Mouse (Mus musculus): ENCODE results near the gene Hsbp1.
"Not testable (repeated sequence)": the region's sequence is repeated elsewhere in the genome, so short reads cannot be mapped to it uniquely, and the experiment has no call there.

Gene Hsbp1

DNA sequence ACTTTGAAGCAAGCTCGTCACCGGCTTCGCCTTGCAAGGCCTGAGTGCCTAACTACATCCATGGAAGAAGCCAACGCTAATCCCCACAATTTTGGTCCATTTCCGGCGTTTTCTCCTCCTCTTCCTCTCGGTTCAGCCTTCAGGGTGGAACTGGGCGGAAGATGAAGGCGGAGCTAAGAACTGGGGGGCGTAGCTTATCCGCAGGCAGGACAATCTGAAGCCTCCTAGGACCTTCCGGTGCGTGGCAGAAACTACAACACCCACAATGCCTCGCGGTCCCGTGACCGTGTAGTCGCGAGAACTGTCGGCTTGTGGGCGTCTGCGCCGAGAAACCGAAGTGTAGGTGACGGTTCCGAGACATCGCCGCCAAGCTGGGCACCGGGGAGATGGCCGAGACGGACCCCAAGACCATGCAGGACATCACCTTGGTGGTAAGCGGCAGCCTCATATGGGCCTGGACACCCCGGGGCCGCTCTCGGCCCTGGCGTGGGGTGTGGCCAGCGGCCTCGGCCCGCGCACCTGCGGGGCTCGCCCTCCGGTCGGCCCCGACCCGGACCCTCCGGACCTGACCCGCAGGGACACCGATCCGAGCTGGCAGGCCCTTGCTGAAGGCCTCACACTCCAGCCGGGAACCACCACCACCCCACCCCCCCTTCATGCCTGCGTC, at the start of gene Hsbp1:
TSS of gene Hsbp1 (plus strand) at position 299 of the 667 bp plus-strand sequence.
- DNase-seq (ENCODE audit: low spot score): peak; percentile 97

DNA sequence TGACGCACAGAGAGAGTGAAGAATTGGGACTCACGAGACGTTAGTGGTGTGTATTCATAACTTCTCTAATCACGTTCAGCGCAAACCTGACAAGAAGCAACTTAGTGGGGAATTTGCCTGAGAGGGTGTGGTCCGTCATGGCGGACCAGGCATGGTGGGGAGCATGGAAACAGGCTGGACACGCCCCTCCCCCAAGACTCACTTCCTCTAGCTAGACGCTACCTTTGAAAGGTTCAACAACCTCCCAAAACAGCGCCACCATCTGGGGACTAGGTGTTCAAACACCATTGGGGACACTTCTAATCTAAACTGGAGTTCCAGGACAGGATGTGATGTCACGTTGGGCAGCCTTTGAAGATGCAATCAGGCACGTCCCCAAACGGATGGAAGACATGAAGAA, 48.8 kb upstream of the Hsbp1 start:
- DNase-seq (ENCODE audit: low spot score): no peak

DNA sequence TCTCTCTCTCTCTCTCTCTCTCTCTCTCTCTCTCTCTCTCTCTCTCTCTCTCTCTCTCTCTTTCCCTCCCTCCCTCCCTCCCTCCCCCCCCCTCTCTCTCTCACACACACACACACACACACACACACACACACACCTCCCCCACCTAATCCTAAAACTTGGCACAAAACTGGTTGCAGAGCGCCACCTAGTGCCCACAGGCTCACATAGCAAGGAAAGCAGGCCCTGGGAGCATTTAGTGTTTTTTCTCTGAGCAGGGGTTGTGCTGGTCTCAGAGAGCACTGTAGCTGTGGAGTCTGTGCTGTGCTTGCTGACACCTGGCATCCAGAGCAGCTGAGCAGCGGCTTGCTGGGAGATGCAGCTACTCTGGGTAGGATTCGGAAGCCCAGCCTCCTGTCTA, 46.5 kb upstream of the Hsbp1 start:
- DNase-seq (ENCODE audit: low spot score): peak; percentile 12

DNA sequence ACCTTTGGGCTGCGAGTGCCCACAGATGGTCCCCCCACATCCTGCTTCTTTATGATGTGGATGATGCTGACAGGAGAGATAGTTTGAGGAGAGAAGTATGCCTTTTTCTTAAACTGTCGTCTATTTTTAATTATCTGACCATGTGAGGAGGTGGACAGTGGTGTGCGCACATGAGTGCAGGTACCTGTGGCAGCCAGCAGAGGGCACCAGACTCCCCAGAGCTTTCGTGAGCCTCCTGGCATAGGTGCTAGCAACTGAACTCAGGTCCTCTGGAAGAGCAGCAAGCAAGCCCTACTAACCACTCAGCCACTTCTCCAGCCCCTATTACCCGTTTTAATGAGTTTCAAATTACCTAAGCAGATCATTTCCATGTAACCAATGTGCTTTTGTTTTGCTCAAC, 44.0 kb upstream of the Hsbp1 start:
- no peak for DNase-seq (ENCODE audit: low spot score)

DNA sequence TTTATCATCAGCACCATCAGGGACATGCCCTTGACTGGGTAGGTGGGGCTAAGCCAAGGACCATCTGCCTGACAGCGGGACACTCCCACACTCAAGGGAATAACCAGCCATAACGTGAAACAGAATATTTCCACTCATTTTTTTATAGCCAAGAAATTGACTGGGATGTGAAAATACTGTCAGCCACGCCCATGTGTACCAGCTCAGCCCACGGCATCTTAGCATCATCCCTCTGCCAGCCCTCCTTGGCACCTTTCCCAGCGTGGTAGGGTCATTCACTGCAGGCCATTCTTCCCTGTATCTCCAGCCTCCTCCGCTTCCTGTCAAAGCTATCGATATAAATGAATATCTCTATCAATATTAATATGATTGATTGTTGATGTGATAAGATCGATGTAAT, 40.1 kb upstream of the Hsbp1 start:
- DNase-seq (ENCODE audit: low spot score): no peak

DNA sequence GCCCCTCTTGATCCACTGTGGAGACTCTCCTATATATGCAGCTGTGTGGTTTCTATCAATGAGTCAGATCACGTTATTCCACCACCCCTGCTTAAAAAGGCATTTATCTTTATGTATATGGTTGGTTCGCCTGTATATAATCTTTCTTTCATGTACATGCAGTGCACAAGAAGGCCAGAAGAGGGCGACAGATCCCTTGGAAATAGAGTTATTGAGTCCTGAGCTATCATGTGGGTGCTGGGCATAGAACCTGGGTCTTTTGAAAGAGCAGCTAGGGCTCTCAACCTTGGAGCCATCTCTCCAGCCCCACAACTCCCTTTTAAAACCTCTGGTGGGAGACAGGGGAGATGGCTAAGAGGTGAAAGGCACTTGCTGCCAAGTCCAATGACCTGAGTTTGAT, 32.9 kb upstream of the Hsbp1 start:
- DNase-seq (ENCODE audit: low spot score): no peak

DNA sequence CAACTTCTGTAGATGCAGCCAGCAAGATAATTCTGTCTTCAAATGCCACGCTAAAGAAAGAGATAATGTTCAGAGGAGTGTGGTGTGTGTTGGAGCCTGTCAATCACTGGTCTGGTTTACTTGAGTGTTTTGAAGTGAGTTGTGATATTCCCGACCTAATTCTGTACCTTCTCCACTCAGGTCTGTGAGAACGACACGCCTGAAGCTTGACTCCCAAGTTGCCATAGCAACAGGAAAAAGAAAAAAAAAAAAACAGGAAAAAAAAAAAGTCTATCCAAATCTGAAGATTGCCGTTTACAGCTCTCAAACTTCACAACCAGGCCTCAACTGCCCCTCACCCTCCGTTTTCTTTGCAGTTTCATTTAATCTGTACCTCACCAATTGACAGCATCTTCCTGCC, 21.1 kb upstream of the Hsbp1 start:
- no peak for DNase-seq (ENCODE audit: low spot score)

DNA sequence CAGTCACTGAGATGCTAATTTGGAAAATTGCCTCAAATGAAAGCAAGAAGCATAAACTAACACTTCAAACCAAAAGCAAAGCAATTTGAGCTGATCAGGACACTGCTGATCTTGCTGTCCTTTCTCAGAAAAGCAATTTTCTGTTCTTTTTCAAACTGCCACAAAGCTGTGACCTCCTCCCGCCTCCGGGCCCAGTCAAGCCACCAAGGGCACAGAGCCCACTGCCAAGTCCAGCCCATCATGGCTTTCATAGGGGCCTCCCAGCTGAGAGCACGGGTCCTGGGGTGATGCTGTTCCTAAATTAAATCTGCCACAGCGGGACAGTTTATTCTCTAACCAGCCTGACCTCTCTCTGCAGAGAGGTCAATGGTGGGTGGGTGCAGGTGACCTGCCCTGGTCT, 4.7 kb upstream of the Hsbp1 start:
- DNase-seq (ENCODE audit: low spot score): no peak

DNA sequence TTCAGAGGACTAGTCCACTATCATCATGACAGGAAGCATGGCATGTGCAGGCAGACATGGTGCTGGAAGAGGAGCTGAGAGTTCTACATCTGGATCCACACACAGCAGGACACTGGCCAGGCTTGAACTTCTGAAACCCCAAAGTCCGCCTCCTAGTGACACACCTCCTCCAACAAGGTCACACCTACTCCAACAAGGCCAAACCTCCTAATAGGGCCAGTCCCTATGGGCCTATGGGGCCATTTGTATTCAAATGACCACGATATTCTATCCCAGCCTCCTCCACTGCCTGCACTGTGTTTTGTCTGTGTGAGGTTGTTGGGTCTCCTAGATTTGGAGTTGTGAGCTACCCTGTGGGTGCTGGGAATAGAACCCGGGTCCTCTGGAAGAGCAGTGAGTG, 682 bp upstream of the Hsbp1 start:
- DNase-seq (ENCODE audit: low spot score): no peak

DNA sequence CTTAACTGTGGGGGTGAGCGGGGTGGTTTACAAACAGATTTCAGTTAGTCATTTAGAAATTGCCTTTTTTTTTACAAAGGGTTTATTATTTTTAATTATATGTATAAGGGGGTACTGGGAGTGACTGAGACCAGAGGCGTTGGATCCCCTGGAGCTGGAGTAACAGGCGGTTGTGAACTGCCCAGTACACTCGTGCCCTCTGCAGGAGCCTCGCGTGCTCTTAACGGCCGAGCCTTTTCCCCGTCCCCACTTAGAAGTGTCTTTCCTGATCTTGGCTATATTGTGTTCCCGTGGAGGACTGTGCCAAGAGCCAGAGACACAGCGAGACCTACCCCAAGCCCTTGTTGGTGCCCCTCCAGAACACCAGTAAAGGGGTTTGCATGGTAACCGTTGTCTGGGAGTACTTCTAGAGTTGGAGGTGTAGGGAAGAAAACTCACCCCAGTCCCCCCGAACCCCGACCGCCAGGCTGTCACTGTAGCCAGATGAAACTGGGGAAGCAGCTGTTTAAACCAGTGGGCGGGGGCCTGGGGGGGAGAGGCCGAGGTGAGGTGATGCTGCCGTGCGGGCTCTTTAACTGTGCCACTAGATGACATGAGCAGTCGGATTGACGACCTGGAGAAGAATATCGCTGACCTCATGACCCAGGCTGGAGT, 868 bp downstream of the Hsbp1 start:
- no peak for DNase-seq (ENCODE audit: low spot score)

DNA sequence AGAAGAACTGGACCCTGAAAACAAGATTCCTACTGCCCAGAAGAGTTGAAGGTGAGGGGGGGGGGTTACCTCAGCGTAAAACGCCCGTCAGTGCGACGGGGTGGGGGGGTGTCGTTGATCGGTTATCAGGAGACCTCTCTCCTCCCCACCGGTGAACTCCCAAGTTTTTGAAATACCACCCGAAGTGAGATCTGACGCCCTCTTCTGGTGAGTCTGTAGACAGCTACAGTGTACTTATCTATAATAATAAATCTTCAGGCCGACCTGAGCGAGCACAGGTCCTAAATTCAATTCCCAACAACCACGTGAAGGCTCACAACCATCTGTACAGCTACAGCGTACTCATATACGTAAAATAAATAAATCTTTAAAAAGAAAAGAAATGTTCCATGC, 1.4 kb downstream of the Hsbp1 start:
- no peak for DNase-seq (ENCODE audit: low spot score)

DNA sequence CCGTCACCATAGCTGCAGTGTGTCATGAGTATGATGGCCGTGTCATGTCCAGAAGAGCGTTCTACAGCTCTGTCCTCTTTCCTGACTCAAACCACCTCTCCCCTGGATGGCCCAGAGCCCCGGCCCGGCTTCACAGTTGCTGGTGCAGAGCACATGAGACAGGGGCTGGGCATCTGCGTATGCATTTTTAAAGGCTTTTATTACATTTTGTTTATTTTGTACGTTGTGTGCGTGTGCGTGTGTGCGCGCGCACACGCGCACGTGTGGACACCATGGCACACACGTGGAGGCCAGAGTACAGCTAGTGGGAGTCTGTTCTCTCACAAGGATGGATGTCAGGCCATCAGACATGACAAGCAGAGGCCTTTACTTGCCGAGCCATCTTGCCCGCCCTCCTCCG, 7.4 kb downstream of the Hsbp1 start:
- no peak for DNase-seq (ENCODE audit: low spot score)

DNA sequence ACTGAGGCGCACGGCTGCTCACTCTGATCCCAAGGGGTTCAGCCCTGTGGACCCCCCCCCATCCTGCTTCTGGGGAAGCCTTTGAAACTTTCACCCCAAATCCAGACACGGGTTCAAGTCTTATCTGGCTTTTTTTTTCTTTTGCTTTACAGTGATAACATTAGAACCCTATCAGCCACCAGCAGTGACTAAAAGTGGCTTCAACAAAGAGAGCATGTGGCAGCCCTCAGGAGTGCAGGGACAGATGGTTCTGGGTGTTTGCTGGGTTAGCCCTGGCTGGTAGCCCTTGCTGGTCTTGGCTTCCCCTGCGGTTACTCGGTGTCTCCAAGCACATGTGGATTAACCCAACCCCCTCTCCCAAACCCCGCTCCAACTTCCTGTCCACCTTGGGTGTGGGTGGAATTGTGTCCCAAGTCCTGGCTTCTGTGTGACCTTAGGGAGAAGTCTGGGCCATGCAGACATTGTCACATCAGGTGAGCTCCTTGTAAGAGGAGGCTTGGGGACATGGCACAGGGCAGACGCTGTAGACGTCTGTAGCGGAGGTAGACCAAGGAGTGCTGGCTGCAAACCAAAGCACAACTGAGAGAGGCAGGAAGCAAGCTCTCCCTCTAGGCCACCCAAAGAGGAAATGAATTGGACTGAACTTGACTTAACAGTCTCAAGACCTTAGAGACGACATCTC, 8.8 kb downstream of the Hsbp1 start:
- no peak for DNase-seq (ENCODE audit: low spot score)

DNA sequence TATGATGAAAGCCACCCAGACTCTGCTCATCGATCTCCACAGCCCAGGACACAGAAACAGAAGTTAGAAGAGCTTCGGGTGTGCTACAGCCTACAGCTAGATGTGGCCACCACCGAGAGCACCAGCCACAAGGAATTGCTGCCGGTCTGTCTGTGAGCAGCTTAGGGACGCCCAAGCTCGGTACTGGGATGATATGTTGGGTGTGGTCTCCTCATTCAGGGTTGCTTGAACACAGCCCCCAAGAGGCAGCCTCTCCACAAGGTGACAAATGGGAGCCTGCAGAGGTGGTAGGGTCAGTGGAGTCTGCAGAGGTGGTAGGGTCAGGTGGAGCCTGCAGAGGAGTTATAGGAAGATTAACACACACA, 9.4 kb downstream of the Hsbp1 start:
- DNase-seq (ENCODE audit: low spot score): no peak

DNA sequence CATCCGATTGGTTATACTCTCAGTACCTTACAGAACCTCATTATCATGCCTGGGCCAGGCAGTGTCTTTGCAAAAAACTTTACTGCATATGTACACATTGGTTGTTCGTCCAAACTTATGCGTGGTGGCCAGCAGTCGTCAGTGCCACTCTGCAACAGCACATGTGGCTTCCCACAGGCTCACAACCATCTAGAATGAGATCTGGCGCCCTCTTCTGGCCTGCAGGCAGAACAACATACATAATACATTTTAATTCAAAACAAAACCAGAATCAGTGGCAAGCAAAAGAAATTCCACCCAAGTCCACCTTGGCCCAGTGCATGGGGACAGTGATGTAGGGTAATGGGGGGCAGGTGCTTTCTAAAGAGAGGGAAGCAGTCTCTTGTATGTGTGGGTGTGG, 12.3 kb downstream of the Hsbp1 start:
- DNase-seq (ENCODE audit: low spot score): not testable (repeated sequence)

DNA sequence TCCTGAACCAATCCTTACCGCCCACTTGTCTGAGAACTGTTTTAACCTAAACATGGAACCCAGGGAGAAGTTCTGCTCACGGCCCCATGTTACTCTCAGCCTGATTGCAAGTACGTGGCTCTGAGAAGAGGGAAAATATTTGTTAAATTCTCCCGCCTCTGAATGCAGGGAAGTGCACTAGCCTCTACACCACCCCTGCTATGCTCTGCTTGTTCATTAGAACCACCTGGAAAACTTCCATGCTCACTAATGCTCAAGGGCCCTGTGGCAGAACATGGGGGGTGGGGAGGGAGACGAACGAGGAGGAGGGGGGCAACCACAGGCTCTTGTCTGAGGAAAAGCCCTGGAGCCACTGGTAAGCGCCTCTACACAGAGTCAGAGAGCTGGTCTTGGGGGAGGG, 13.9 kb downstream of the Hsbp1 start:
- no peak for DNase-seq (ENCODE audit: low spot score)

DNA sequence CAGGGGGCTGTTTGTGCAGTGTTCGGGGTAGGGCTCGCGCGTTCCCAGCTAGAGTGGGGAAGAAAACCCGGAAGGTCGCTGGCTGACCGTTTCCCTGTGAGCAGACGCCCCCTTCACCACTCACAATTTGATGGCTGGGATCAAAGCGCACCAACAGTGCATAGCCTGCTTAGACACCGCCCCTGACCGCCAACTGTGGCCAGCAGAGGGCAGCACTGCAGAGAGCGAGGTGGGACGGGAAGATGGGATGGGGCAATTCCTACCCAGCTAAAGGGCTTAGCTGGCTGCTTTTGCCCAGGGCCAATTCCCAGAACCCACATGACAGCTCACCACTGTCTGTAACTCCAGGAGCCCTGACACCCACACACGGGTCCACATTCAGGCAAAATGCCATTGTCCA, 14.5 kb downstream of the Hsbp1 start:
- DNase-seq (ENCODE audit: low spot score): peak; percentile 57

DNA sequence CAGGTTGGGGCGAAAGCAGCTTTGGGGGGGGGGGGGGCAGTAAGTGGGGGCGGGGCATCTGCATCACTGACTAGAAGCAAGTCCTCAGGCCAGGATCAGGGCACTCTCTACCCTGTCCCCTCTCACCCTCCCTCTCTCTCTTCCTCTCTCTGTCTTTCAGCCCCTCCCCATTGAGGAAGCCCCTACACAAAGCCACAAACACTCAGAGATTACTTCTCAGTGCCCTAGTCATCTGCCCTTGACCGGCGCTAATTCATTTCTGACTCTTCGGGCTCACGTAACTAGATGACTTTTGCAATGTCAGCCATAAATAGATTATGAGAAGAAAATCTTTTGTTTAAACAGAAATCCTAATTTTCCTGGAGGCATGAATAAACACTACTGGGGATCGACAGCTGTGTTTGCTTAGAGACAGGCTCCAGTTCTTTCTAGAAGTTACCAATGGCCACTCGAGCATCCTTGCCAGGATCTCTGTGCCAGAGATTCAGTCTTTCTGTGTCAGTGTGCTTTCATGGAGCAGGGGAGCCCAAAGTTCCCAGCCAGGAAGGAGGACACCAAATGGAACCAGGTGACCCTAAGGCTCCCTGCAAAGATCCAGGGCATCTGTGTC, 16.5 kb downstream of the Hsbp1 start:
- DNase-seq (ENCODE audit: low spot score): no peak

DNA sequence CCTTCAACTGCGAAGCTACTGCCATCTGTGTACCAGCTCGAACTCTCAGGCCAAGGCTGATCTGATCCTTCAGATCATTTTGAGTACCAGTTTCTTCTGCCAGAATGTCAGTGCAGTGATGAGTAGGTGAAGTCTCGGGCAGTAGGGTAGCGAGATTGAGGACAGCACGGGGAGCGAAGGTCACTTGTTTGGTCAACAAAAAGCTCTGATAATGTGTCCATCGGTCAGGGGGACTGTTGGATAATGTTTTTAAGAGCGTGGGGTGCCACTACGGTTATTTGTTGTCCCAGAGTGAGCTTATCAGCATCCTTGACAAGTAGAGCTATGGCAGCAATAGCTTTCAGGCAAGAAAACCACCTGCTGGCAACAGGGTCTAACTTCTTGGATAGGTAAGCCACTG, 30.4 kb downstream of the Hsbp1 start:
- not testable (repeated sequence) for DNase-seq (ENCODE audit: low spot score)

DNA sequence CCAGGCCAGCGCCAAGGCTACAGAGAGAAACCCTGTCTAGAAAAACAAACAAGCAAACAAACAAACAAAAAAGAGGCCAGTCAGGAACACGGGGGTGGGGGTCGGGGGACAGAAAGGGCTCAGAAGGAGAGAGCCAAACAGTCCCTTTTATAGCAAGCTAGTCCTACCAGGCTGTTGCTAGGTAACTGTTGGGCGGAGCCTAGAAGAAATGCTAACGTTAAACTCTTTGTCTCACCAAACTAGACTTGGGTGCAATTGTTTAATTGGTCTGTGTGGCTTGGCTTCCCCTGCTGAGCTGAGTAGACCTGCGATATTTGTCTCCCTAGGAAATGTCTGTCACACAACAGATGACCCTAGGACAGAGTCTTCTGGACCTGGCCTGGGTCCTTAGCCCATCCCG, 34.2 kb downstream of the Hsbp1 start:
- no peak for DNase-seq (ENCODE audit: low spot score)

DNA sequence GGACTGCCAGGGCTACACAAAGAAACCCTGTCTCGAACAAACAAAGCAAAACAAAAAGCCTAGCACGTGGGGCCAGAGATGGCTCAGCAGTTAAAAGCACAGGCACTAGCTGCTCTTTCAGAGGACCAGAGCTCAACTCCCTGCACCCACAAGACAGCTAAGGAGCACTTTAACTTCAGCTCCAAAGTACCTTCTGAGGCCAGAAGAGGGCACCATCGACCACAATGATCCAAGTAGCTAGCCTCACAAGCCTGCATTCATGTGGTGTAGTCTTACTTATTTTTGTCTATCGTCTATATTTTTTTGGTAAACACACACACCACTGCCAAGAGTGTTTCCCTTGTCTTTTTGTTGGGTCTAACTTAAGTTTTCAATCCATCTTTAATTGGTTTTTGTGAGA, 36.3 kb downstream of the Hsbp1 start:
- DNase-seq (ENCODE audit: low spot score): no peak

DNA sequence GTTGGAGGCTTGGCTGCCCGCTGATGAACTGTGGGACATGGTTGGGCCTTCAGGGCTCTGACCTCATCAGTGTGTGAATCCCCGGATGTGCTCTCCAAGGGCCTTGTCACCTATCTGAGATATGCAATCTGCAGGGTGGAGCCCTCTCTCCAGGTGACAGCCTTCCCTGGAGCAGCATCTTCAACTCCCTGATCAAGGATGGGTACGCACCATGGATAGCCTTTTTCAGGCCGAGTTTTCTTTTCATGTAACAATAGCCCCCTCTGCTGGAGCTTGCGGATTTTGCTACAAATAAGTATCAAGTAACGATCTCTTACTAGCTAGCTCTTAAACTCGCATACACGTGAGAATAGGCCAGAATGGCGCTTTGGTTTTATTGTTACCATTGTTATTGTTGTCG, 40.2 kb downstream of the Hsbp1 start:
- DNase-seq (ENCODE audit: low spot score): peak; percentile 73

DNA sequence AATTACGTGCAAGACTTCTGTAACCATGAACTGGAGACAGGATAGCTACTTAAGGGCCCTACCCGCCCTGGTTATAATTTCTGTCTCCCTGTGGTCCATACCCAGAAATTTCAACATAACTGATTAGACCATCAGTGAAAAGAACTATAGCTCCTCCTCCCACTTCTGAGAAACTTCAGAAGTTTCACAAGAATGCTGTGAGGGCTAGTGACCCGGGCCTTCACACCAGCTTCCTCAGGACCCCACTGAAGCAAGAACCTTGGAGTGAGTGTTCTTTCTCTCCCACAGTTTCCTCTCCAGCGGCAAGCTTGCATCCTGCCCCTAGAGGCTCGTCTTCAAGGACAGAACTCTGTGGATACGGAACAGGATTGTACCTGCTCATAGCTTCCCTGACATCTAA, 41.6 kb downstream of the Hsbp1 start:
- no peak for DNase-seq (ENCODE audit: low spot score)
